Mouse (Mus musculus): Measurements from ENCODE around the gene Ovca2.

Gene Ovca2

GRCm38 (mm10) chr11:75169405-75170080 lies 9.1 kb downstream of the Ovca2 start, which contains the start of gene Hic1:
Gene Hic1 (minus strand): TSS chr11:75169519.
- DNase-seq (ENCODE audit: low read depth): no peak

GRCm38 (mm10) chr11:75168590-75169361 lies 9.9 kb downstream of the Ovca2 start:
- no peak for DNase-seq (ENCODE audit: low read depth)

GRCm38 (mm10) chr11:75167643-75168589 lies 10.7 kb downstream of the Ovca2 start:
- DNase-seq (ENCODE audit: low read depth): no peak

GRCm38 (mm10) chr11:75166861-75167642 lies 11.6 kb downstream of the Ovca2 start:
- no peak for DNase-seq (ENCODE audit: low read depth)

GRCm38 (mm10) chr11:75166193-75166842 lies 12.3 kb downstream of the Ovca2 start:
- no peak for DNase-seq (ENCODE audit: low read depth)

- no peak for DNase-seq (ENCODE audit: low read depth)
Measured at GRCm38 (mm10) chr11:75165441-75166192, 13.0 kb downstream of the Ovca2 start.

- no peak for DNase-seq (ENCODE audit: low read depth)
Measured at GRCm38 (mm10) chr11:75164750-75165149, 13.9 kb downstream of the Ovca2 start.

GRCm38 (mm10) chr11:75164051-75164450 lies 14.6 kb downstream of the Ovca2 start:
- no peak for DNase-seq (ENCODE audit: low read depth)

GRCm38 (mm10) chr11:75163379-75163778 lies 15.3 kb downstream of the Ovca2 start:
- no peak for DNase-seq (ENCODE audit: low read depth)

GRCm38 (mm10) chr11:75162591-75163080 lies 16.0 kb downstream of the Ovca2 start:
- no peak for DNase-seq (ENCODE audit: low read depth)

GRCm38 (mm10) chr11:75161417-75162008 lies 17.1 kb downstream of the Ovca2 start:
- no peak for DNase-seq (ENCODE audit: low read depth)

- DNase-seq (ENCODE audit: low read depth): no peak
Measured at GRCm38 (mm10) chr11:75160954-75161353, 17.7 kb downstream of the Ovca2 start.

- peak; percentile 53 for DNase-seq (ENCODE audit: low read depth)
Measured at GRCm38 (mm10) chr11:75159564-75159963, 19.1 kb downstream of the Ovca2 start.

- DNase-seq (ENCODE audit: low read depth): peak; percentile 73
Measured at GRCm38 (mm10) chr11:75158432-75158831, 20.2 kb downstream of the Ovca2 start.

GRCm38 (mm10) chr11:75157901-75158300 lies 20.7 kb downstream of the Ovca2 start:
- DNase-seq (ENCODE audit: low read depth): no peak

GRCm38 (mm10) chr11:75157037-75157436 lies 21.6 kb downstream of the Ovca2 start:
- DNase-seq (ENCODE audit: low read depth): no peak

GRCm38 (mm10) chr11:75156416-75156815 lies 22.2 kb downstream of the Ovca2 start:
- DNase-seq (ENCODE audit: low read depth): no peak

GRCm38 (mm10) chr11:75155985-75156384 lies 22.6 kb downstream of the Ovca2 start:
- no peak for DNase-seq (ENCODE audit: low read depth)

GRCm38 (mm10) chr11:75154053-75154585 lies 24.5 kb downstream of the Ovca2 start:
- peak; percentile 82 for DNase-seq (ENCODE audit: low read depth)
